Mouse (Mus musculus) adipocyte (in vitro differentiated cells): ENCODE results near the gene Tbx18.
A peak's percentile ranks its signal among the peaks of the same experiment; 100 is the strongest.

Experiments used
- DNase-seq: peaks from one replicate; pipeline ENCODE4 v3.0.0-alpha.2; 2016; ENCODE audit warnings: low spot score

Tbx18 gene

DNA sequence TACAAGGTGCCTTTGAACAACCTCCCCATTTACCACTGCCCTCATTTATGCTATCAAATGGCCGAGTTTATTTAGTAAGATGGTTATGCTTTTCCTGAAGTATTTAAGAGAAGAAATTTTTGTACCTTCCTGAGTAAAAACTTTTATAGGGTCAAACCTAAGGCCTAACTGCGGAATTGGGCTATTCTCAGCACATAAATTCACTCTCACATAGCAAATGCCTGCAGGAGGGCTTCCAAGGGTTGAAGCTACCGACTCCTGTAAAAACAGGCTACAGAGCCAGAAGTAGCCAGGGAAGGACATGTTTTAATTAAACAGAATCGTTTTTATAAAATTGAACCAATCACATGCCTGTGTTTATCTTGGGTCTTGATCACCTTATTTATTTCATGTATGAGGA, 20.7 kb downstream of the Tbx18 start:
- no peak for DNase-seq

DNA sequence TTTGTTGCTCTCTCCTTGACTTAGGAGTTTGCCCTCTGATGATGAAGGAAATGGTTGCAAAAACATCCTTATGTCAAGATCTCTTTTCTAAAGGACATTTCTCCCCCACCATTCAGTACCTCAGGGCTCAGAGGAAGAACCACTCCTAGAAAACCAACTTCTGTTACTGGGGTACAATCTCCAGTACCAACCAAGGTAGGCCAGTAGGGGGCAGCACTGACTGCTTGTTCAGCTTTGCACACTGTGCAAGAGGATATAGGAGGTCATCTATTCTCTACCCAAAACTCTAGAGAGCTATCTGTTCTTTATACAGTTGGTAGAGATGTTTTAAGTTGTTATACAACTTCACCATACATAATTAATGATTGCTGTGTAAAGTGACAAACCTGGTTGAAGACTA, 22.9 kb downstream of the Tbx18 start:
- peak; percentile 81 for DNase-seq

DNA sequence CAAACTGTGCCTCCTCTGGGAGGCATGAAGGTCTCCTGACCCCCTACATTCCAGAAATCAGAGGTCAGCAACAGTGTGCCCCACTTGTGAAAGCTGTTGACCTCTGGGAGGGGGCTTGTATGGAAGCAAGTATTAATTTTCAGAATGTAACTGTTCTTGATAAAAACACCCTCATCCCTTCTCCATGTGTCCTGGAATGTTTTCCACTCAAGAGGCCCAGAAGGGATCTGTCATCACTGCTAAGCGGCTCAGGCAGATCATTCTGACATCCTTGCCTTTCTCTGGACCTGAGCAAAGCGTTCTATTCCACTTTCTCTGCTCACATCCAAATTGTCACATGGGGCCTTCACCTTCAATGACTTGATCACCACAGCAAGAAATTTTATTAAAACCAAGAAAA, 28.8 kb downstream of the Tbx18 start:
- DNase-seq, result no peak

GRCm38 (mm10) chr9:87686981-87687380, 44.1 kb downstream of the Tbx18 start:
- DNase-seq, result no peak

DNA sequence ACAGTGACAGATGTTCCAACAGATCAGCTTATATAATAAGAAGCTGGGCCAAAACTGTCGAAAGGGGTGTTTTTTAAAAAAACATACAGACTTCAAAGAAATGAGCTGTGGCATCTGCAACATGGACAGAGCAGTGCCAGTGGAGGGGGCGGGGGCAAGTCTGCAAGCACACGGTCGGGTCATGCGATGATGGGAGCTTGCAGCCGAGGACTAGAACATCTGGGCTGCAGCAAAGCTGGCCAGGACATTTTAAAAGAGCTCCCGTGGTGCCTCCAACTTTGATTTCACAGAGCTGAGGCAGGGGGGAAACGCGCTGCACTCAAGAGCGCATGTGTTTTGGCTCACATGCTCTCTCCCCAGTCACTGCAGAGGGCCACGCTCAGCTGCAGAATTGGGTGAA, 48.8 kb downstream of the Tbx18 start:
- no peak for DNase-seq
